Mouse (Mus musculus): Measurements from ENCODE around the gene Prex1.

Prex1 gene

DNA sequence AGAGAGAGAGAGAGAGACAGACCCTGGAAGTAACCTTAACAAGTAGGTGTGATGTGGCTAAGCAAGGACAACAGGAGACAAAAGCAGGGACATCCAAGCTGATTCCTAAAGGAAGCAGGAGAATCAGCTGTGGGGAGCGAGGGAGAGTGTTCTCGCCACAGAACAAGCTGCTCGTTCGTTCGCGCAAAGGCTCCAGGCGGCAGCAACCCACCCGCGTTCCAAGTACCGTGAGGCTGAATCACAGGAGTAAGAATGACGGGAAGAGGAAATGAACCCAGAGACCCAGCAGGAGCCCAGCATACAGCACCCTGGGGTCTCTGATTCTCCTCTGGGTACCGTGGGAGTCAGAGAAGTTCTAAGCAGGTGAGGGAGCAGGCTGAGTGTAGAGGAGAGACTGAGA lies 52.1 kb downstream of the Prex1 start:
- no peak for DNase-seq (ENCODE audit: low spot score)

DNA sequence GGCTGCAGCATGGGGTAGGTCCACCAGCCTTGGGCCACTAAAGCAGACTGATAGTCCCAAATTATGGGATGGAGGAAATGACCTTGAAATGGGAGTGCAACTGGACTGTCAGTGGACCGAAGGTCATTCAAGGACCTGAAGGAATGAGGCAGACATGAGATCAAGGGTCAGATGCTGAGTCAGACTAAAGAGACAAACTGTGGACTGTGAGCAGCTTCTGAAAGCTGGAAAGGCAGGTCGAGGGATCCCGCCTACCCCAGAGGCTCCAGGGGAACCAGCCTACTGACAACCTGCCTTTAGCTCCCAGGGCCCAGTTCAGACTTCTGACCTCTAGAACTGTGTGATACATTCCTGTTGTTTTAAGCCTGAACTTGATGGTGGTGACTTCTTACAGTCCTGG lies 55.3 kb downstream of the Prex1 start:
- DNase-seq (ENCODE audit: low spot score), result no peak

DNA sequence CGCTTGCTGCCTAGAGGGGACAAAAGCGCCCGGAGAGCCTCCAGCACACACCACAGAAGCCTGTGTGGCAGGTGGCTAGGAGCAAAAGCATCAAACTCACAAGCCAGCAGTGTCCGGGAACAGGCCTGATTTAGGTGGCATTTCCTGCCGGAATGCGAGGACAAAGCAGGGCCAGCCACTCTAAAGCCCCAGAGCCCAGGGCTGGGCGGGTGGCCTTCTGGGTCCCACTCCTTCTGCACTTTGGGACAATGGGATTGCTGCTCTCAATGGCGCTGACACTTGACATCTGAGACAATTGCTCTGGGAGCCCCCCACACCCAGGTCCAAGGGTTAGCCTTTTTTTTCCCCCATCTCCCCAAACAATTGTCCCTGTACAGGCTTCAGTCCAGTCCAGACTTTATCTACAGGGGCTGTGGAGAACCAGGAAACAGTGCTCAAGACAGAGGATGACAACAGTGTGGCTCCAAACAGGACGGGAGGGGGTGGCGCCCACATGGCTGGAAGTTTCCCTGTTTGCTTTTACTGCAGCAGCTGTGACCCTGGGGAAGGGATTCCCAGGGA lies 56.1 kb downstream of the Prex1 start:
- DNase-seq (ENCODE audit: low spot score), result no peak

DNA sequence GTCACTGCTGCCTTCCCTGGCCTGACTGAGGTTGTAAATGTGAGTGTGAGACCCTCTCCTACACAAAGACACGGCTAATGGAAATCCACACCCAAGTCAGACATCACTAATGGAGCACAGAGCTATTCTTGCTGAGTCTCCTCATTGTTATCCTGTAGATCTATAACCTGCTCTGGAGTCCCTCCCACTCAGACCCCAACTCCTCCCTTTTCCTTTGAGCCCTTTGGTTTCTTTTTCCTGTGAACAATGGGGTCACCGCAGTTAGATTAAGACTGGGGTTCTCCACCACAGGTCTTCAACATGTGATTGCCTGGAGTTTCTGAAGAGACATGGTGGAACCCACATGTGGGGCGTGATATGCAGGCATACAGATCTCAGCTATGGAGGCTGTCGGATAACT lies 57.0 kb downstream of the Prex1 start:
- no peak for DNase-seq (ENCODE audit: low spot score)

- no peak for DNase-seq (ENCODE audit: low spot score)
Observed at GRCm38 (mm10) chr2:166655727-166656520, 57.7 kb downstream of the Prex1 start.

- no peak for DNase-seq (ENCODE audit: low spot score)
Observed at GRCm38 (mm10) chr2:166655308-166655707, 58.3 kb downstream of the Prex1 start.

DNA sequence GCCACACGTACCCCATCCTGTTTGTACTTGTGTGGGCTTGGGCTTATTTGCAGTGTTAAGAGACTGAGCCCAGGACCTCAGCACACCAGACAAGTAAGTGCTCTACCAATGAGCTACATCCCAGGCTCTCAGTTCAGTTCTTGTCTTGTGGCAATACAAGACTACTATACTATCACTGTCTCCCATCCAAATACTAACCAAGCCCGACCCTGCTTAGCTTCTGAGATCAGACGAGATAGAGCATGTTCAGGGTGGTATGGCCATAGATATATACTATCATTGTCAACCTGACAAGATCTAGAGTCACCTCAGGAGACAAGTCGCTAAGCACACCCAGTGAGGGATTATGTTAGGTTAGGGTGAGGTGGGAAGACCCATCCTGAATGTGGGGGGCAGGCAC lies 58.8 kb downstream of the Prex1 start:
- no peak for DNase-seq (ENCODE audit: low spot score)

GRCm38 (mm10) chr2:166653564-166653963 lies 60.1 kb downstream of the Prex1 start:
- DNase-seq (ENCODE audit: low spot score), result no peak

GRCm38 (mm10) chr2:166652672-166653071 lies 61.0 kb downstream of the Prex1 start:
- DNase-seq (ENCODE audit: low spot score), result no peak

- DNase-seq (ENCODE audit: low spot score), result no peak
Observed at GRCm38 (mm10) chr2:166651317-166652030, 62.2 kb downstream of the Prex1 start.

GRCm38 (mm10) chr2:166650414-166650813 lies 63.2 kb downstream of the Prex1 start:
- DNase-seq (ENCODE audit: low spot score), result no peak

DNA sequence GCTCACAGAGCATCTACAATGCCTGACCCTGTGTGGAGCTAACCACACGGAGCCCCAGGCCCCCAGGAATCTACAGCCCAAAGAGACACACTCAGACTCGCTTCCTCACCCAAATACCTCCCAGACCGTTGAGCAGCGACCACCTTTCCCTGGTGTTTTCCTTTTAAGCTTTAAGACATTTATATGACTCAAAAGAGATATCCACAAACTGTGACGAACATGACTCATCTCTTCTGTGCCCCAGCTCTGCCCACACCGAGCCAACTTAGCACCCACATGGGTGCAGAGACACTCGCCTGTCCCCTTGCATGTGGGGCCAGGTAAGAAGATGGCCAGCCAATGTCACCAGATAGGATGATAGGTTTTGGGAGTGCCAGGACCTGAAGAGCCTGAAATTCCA lies 66.4 kb downstream of the Prex1 start:
- no peak for DNase-seq (ENCODE audit: low spot score)

- no peak for DNase-seq (ENCODE audit: low spot score)
Observed at GRCm38 (mm10) chr2:166646434-166647088, 67.1 kb downstream of the Prex1 start.

DNA sequence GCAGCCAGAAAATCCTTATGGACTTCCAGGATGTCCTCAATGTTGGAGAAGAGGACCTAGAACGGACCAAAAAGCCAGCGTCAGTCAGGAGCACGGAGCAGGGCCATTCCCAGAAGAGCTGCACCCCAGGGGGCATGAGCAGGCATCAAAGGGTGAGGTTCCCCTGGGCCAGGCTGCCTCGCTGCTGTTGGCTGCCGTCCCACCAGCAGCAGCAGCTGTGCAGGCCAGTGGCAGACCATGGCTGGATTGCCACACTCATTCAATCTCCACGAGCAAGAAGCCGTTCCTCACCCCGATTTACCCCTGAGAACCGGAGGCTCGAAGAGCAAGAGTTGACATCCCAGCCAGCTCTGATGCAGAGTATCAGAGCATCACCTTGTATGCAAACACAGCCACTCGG lies 68.8 kb downstream of the Prex1 start:
- DNase-seq (ENCODE audit: low spot score), result no peak

- no peak for DNase-seq (ENCODE audit: low spot score)
Observed at GRCm38 (mm10) chr2:166642581-166642987, 71.0 kb downstream of the Prex1 start.

GRCm38 (mm10) chr2:166639750-166640149 lies 73.9 kb downstream of the Prex1 start:
- DNase-seq (ENCODE audit: low spot score), result no peak

GRCm38 (mm10) chr2:166638947-166639641 lies 74.5 kb downstream of the Prex1 start:
- DNase-seq (ENCODE audit: low spot score), result no peak

GRCm38 (mm10) chr2:166638079-166638800 lies 75.4 kb downstream of the Prex1 start:
- DNase-seq (ENCODE audit: low spot score), result no peak

- DNase-seq (ENCODE audit: low spot score), result no peak
Observed at GRCm38 (mm10) chr2:166637673-166637990, 76.0 kb downstream of the Prex1 start.

DNA sequence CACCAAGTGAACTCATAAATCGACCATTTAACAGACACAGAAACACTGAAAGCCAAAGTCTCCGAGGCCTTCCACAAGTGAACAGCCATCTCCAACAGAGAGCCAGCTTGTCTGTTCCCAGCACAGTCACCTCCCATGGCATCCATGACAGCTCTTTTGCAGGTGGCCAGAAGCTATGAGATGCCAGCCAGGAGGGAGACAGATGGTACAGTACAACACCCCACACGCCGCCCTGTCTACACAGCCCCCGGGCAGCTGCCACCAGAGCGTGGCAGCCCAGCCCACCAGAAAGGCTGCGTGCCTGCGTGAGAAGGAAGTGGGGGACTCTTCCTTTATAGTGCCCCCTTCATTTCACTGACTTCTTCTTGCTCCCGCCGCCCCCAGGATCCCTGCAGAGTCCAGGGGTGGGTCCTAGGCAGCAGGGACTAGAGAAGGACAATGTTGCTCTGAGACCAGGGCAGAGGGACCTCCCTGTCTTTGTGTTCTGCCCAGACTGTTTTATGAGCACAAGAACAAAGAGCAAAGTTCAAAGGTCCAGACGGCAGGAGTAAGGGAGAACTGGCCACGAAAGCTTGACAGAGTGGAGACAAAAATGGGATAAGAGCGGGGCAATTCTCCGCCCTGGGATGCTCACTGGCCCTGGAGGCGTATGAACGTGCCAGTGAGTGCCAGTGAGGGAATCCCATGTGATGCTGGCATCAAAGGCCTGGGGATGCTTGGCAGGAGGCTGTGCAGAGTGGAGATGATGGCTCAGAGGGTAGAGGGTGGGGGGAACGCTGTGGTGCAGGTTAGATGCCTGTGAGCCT lies 76.6 kb downstream of the Prex1 start:
- no peak for DNase-seq (ENCODE audit: low spot score)

DNA sequence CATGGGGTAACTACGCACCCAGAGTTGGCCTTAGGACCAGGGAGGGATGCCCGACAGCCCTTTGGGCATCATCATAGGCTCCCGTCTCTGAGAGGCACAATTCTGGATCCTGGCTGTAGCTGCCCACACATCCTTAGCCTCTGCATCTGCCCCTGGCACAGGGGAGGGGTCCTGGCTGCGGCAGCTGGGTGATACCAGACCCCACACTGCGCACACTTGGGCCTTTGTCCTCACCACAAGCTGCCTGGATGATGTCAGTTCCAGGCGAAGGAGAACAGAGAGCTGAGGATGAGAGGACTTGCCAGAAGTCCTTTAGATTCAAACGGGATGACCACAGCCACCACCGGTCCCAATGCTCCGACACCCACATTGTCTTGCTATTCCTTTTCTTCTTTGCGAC lies 78.1 kb downstream of the Prex1 start:
- no peak for DNase-seq (ENCODE audit: low spot score)

All from ovary, adult 18-20 months (tissue).